Mouse (Mus musculus) skeletal muscle tissue, adult 2 months (tissue): Measurements from ENCODE around the gene Babam2.
"Not testable (repeated sequence)": the region's sequence is repeated elsewhere in the genome, so short reads cannot be mapped to it uniquely, and the experiment has no call there.

ENCODE experiments used
- DNase-seq: peaks from one replicate; pipeline ENCODE4 v3.0.0-alpha.2; 2012; ENCODE audit warnings: low read depth, low spot score

The Babam2 gene

GRCm38 (mm10) chr5:31829588-31829987 is 132.1 kb downstream of the Babam2 start:
- DNase-seq: no peak

DNA sequence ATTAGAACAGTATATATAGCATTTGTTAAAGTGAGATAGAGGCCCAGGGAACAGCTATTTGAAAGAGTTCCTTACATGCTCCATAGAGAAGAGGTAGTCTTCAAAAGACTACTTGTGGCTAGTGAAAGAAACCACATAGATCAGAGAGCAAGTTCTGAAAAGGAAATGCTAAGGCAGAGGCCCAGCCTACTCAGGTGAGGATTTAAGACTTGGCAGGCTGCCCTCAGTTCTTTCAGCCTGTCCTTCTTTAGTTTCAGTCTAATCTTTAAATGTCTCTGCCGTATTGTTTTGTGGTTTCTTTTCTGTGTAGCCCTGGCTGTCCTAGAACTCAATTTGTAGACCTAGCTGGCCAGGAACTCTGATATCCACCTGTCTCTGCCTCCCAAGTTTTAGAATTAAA is 134.1 kb downstream of the Babam2 start:
- DNase-seq: no peak

DNA sequence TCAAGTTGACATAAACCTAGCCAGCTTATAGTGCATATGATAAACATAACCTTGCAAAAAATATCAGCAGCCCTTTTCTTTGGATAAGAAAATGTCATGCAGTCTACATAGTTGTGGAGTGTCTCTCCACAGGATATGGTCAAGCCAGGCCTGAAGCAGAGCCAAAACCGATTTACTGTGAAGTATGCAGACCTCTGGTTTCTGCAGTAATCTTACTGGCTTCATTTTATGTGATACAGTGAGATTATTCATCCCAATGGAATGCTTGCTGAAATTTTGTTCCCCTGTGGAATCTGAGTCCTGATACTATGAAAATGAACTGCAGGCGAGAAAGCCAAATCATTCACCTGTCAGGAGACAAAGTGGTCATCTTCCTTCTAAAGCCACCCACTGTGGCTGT is 138.2 kb downstream of the Babam2 start:
- DNase-seq: no peak

GRCm38 (mm10) chr5:31839973-31840372 is 142.5 kb downstream of the Babam2 start:
- DNase-seq: no peak

- DNase-seq: no peak
These were observed 142.9 kb downstream of the Babam2 start for GRCm38 (mm10) chr5:31840406-31840805.

DNA sequence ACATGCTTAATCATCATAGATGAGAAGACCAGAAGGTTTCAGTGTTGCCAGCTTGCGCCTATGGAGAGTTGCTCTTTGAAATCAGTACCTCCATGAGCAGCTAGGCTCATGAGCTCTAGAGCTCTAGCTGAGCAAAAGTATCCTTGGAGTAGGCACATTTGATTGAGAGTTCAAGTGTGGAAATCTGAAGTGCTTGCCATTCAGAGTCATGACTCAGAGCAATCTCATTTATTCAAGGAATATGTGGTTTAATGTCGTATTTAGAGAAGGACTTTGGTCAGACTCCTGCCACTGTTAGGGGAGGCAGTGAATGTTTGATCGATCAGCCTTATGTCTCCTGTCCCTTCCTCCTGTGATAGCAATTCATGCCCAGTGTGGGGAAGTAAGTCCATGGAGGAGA is 147.4 kb downstream of the Babam2 start:
- DNase-seq: no peak

DNA sequence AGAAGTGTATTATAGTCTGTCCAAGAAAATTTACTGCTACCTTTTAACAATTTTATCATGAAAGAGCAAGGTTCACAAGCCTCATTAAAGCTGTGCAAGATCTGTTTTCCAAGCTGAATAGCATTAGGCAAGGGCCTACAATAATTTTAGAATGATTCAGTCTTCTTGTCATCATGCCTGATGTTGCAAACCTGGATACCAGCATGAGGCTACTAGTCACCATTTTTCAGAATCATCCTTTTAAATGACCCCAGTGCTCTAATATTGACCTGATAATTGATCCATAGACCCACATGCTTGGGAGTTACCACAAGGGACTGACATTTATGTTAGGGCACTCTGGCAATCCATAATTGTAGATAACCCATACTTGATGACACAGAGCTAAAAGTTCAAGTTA is 149.5 kb downstream of the Babam2 start:
- no peak for DNase-seq

- DNase-seq: no peak
These were observed 151.5 kb downstream of the Babam2 start for GRCm38 (mm10) chr5:31848995-31849394.

DNA sequence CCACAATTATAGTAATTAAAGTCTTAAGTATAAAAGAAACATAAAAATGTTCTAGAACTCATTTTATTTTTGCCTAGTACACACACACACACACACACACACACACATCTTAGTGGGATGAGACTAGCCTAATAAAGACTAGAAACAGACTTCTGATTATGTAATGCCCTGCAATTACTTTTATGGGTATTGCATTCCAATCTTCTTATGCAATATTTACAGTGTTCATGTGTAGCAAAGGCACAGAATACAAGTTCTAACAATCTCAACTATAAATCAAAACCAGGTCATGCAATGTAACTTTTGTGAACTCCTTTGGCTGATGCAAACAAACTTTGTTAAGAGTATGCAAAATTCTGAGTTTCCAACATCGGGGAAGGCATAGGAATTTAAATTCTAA is 155.3 kb downstream of the Babam2 start:
- no peak for DNase-seq

DNA sequence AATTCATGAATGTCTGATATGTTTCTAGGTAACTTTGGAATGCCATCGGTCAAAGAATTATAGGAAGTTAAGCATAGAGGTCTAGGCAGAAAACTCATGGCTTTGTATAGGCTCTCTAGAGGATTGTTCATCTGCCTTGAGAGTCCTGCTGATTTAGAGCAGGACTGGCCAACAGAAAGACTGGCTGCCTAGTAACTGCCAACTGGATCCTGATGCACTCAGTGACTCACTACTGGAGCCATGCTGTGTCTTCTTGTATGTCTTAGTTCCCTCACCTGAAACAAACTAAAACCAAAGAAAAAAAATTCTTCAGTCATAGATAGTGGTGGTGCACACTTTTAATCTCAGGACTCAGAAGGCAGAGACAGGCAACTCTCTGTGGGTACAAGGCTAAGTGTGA is 156.3 kb downstream of the Babam2 start:
- DNase-seq: no peak

DNA sequence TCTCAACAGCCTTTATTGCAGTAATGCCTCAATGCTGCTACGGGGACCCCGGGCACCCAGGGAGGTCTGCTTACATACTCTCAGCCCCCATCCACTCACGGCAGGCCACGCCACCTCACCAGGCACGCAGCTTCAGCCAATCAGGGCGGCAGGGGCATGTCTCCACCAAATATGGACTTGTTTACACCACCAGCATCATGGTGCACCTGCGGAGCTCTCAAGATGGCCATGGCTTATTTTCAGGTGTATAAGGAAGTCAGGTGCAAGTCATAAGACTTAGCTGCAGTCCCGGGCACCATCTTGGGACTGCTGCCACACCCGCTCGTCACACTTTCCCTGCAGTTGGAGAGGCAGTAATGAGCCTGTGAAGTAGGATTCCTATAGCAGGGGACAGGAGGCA is 161.4 kb downstream of the Babam2 start:
- DNase-seq: not testable (repeated sequence)

DNA sequence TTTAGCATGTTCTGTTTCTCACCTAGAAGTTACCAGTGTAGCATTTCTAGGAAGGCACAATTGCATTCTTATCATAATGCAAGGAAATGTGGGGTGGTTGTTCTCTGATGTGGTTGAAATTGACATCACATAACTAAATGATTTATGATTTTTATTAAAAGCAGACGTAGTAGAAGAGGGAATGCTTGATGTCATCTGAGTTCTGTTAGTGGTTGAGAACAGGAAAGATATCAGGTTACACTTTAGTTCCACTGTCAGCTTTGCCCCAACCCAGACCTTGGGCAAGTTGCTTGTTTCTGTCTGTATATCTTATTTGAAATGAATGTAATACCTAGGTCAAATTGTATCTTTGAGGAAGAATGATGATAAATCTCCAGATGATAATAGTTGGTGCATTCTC is 162.9 kb downstream of the Babam2 start:
- DNase-seq: no peak

GRCm38 (mm10) chr5:31860831-31861624 is 163.5 kb downstream of the Babam2 start:
- no peak for DNase-seq

GRCm38 (mm10) chr5:31862753-31863468 is 165.4 kb downstream of the Babam2 start:
- DNase-seq: no peak

DNA sequence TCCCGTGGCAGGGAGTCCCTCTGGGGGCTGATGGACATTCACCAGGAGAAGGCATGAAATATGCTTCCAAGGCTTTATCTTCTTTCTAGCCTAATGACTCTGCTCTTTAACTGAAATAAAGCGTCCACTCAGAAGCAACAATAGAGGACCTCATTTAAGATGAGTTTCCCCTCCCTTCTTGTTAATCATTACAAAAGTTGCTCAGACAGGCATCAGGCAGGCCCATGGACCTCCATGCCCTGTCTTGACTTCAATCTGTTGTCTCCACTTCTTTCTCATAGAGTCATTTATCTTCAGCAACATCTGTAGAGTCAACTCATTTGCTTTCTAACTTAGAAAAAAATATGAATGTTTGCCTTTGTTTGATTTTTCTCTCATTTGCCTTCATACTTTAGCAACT is 166.6 kb downstream of the Babam2 start:
- no peak for DNase-seq

DNA sequence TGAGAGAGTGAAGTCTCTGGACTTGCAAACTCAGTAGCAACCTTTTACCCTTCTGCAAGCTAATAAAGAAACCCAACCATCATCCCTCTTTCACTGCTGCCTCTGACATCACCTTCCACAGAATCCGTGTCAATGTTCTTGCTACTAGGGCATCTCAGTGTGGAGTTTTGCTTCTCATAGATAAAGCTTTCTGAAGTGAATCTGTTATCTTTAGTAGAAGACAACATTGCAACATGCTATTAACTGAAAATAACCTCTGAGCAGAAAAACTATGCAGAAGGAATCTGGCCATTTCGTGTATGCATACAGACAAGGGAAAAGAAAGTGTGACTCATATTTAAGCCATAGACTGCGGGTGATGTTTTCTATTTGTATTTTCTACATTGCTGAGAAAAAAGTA is 168.6 kb downstream of the Babam2 start:
- DNase-seq: no peak

DNA sequence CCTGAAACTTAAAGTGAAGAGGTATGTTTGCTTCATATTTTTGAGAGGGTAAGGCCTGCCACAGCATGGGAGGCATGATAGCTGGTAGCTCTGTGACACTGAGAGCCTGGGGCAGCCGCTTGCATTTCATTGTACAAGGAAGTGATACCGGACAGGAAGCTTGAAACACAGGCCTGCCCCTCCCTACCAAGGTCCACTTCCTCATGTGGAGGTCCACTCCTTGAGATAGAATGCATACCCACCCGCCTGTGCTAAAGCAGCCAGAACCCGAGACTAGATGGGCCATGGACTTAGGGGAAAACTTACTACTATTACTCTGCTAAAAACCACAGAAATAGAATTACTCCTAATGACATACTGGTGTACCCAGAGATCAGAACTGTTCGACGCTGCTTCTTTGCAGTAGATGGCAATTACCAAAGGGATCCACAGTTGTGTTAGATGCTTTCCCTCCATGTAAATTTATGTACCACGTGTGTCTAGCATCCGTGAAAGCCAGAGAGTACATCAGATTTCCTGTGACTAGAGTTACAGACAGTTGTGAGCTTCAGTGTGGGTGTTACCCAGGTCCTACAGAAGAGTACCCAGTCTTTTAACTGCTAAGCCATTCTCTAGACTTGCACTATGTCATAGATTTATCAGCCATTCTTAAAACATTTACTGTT is 173.5 kb downstream of the Babam2 start:
- DNase-seq: peak; percentile 39

GRCm38 (mm10) chr5:31873328-31873727 is 175.8 kb downstream of the Babam2 start:
- no peak for DNase-seq

GRCm38 (mm10) chr5:31874543-31874942 is 177.1 kb downstream of the Babam2 start:
- no peak for DNase-seq

GRCm38 (mm10) chr5:31875443-31875842 is 178.0 kb downstream of the Babam2 start:
- DNase-seq: no peak

DNA sequence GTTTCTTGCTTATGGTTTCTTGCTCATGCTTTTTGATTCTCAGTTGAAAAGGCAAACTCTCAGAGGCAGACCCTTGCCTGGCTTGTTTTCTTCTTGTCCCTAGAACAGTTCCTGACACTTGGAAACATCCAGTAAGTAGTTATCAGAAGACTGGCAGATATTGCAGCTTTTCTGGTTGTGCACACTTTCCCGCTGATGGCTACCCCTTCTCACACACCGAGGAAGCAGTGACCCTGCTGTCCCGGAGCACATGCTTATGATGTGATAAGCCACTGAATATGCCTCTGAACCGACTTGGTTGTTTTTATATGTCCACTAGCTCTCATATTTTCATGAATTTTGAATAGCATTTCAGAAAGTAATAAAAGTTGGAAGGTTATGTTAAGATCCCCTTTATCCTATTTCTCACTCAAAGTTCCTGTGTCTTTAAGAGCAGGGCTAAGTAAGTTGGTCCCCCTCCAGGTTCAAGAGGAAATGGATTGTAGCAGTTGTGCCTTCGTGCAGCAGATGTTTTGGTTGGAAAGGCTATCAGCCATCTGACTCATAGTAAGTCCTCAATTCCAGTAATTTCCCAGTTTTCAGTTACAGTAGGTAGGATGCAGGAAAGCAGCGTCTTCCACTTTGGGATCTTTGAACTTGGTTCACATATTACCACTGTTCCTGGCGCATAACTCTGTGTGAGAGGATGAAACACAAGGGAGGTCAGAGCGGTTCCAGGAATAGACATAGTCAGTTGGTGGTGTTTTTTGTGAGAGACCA is 178.9 kb downstream of the Babam2 start:
- DNase-seq: peak; percentile 81

DNA sequence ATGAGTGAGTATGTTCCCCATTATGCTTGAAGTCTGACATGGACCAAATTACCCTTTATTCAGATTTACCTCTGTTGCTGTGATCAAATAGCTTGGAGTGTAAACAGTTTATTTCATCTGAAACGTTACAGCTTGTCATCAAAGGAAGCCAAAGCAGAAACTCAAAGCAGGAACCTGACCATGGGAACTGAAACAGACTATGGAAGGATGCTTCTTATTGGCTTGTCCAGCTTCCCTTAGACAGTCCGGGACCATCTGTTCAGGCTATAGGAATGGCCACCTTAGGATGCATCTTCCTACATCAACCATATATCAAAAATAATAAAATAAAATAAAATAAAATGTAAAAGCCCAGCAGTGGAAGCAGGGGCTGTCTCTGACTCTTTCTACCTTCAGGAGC is 183.0 kb downstream of the Babam2 start:
- no peak for DNase-seq
